Mouse (Mus musculus): ENCODE data around the gene Iqcf6. TPM values are rescaled to one million over a fixed set of nuclear protein-coding genes. Genes with fewer than 3 reads are reported as not detected.
"Not testable (repeated sequence)": the region's sequence is repeated elsewhere in the genome, so short reads cannot be mapped to it uniquely, and the experiment has no call there.

Iqcf6 gene
- total and polyA plus RNA-seq, 3 experiments = not detected

DNA sequence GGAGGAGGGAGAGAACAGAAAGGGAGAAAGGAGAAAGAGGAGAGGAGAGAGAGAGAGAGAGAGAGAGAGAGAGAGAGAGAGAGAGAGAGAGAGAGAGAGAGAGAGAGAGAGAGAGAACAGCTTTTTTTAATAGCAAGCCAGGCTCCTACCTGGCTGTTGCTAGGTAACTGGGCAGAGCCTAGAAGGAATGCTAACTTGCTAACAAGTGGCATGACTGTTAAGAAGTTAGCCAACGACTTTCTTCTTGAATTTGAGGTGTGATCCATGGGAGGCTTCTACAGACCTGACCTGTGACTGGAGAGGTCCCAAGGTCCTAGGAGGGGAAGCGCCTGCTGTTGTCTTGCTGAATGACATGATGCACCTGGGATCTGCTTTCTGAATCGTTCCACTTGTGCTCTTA, 11.8 kb upstream of the Iqcf6 start:
- Histone ChIP-seq H3K9ac (ENCODE audit: insufficient read depth, low read depth) (no peak overlapping the region), H3K4me3 (replicated peaks in 1 of 3; ENCODE audit: low read depth in 2 of 3, low read length in 2 of 3, poor library complexity in 1 of 3) (no peak overlapping the region), H3K9me3 (replicated peaks; ENCODE audit: low read length) (no peaks in the 10 kb centered on the region), H3K4me1 (ENCODE audit: control insufficient read depth in 1 of 2, insufficient read depth in 2 of 2) (no peaks in the 10 kb centered on the region), H3K36me3 (replicated peaks in 1 of 2; ENCODE audit: control insufficient read depth in 1 of 2, insufficient read depth in 1 of 2, low read length in 1 of 2) (no peaks in the 10 kb centered on the region), H3K79me2 (replicated peaks; ENCODE audit: control insufficient read depth, extremely low read depth, insufficient read depth, poor library complexity, severe bottlenecking) (no peaks in the 10 kb centered on the region), H3K27ac (ENCODE audit: insufficient read depth, low read depth) (no peak overlapping the region), H3K4me2 (ENCODE audit: insufficient read depth, low read depth, poor library complexity, severe bottlenecking) (no peak overlapping the region), H3K27me3 (replicated peaks) (peaks cover 87% of the 10 kb centered on the region)
- dilution Hi-C loops (cut with MboI; ENCODE audit: extremely low pct_ligation_motif_present, extremely low pct_unique_long_range_greater_than_20kb, low sequenced_read_pairs) = no loop called here
- no peak for DNase-seq (ENCODE audit: extremely low read depth)
- in situ Hi-C loops (cut with MboI; ENCODE audit: low pct_ligation_motif_present, low pct_unique_long_range_greater_than_20kb, low sequenced_read_pairs) = no loop called here
- TF ChIP-seq SMC3 (IDR thresholded peaks at IDR 0.05; ENCODE audit: low read depth, low read length) (no peak), MEF2A (IDR thresholded peaks at IDR 0.05; ENCODE audit: borderline replicate concordance, low read depth, low read length) (no peak), CHD1 (IDR thresholded peaks at IDR 0.05; ENCODE audit: low read depth, low read length) (no peak)

DNA sequence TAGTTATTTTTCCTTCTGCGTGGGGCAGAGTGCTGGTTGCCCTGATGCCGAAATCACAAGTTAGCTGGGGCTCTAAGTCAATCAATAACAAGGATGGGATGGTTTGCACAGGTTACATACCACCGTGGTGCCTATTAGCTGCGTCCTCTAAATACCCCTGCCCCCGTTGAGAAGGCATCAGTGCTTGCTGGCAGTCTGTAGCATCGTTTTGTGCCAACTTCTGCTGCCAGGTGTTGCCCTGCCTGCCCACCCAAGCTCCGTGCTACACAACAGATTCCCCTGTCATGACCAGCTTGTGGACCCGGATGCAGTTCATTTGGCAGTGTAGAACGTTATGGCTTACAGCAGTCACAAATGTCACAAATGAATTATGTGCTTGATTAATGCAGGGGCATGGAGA, 10.1 kb upstream of the Iqcf6 start:
- peaks cover 76% of the 10 kb centered on the region for H3K27me3 ChIP-seq (replicated peaks)
- TF ChIP-seq BHLHE40 (IDR thresholded peaks at IDR 0.05; ENCODE audit: low read depth, low read length) (no peak), HCFC1 (IDR thresholded peaks at IDR 0.05; ENCODE audit: low read depth, low read length) (no peak), SIN3A (IDR thresholded peaks at IDR 0.05; ENCODE audit: low read length) (no peak), MYC (IDR thresholded peaks at IDR 0.05; ENCODE audit: low read depth, low read length) (no peak), POLR2A (IDR thresholded peaks at IDR 0.05; ENCODE audit: low read depth, low read length) (no peak), CTCF (conservative IDR thresholded peaks at IDR 0.05 in 1 of 2, IDR thresholded peaks at IDR 0.05 in 1 of 2; ENCODE audit: low read depth in 2 of 2, low read length in 2 of 2) (no peak), NRF1 (IDR thresholded peaks at IDR 0.05; ENCODE audit: low read depth, low read length) (no peak), TBP (conservative IDR thresholded peaks at IDR 0.05; ENCODE audit: low read depth, low read length) (no peak), MEF2A (IDR thresholded peaks at IDR 0.05; ENCODE audit: borderline replicate concordance, low read depth, low read length) (no peak), ETS1 (conservative IDR thresholded peaks at IDR 0.05; ENCODE audit: low read depth, low read length) (no peak), JUND (conservative IDR thresholded peaks at IDR 0.05; ENCODE audit: low read depth, low read length) (no peak)
- in situ Hi-C loops (cut with MboI; ENCODE audit: low pct_ligation_motif_present, low pct_unique_long_range_greater_than_20kb, low sequenced_read_pairs) = no loop called here
- no peak overlapping the region for H3K27ac ChIP-seq (ENCODE audit: insufficient read depth, low read depth)
- H3K9ac ChIP-seq (ENCODE audit: insufficient read depth, low read depth) = no peak overlapping the region
- no peak overlapping the region for H3K4me2 ChIP-seq (ENCODE audit: insufficient read depth, low read depth, poor library complexity, severe bottlenecking)
- DNase-seq (ENCODE audit: extremely low read depth) = no peak
- peaks cover 5% of the 10 kb centered on the region for H3K9me3 ChIP-seq (replicated peaks; ENCODE audit: low read length)
- H3K79me2 ChIP-seq (replicated peaks; ENCODE audit: control insufficient read depth, extremely low read depth, insufficient read depth, poor library complexity, severe bottlenecking) = no peaks in the 10 kb centered on the region
- H3K4me1 ChIP-seq (ENCODE audit: control insufficient read depth in 1 of 2, insufficient read depth in 2 of 2) = no peaks in the 10 kb centered on the region
- H3K4me3 ChIP-seq (replicated peaks in 1 of 3; ENCODE audit: low read depth in 2 of 3, low read length in 2 of 3, poor library complexity in 1 of 3) = no peak overlapping the region
- dilution Hi-C loops (cut with MboI; ENCODE audit: extremely low pct_ligation_motif_present, extremely low pct_unique_long_range_greater_than_20kb, low sequenced_read_pairs) = no loop called here
- no peaks in the 10 kb centered on the region for H3K36me3 ChIP-seq (replicated peaks in 1 of 2; ENCODE audit: control insufficient read depth in 1 of 2, insufficient read depth in 1 of 2, low read length in 1 of 2)

DNA sequence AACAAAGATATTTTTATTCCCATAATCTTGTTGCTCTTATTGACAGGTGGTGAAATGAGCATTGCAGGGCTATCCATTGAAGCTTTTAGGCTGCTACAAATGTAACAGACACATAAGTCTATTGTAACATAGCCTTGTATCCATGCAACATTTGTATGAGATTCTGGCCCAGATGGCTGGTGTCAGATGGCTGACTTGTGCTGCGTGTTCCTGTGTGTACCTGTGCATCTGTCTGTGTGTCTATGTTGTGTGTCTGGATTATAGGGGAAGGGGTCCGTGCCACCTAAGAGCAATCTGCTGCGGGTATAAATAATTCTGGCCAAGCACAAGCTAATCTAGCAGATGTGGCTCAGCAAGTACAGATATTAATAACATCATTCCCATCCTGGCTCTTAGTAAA, 8.9 kb upstream of the Iqcf6 start:
- TF ChIP-seq CHD1 (IDR thresholded peaks at IDR 0.05; ENCODE audit: low read depth, low read length) = no peak
- no peak for TF ChIP-seq USF2 (conservative IDR thresholded peaks at IDR 0.05; ENCODE audit: low read depth, low read length)
- TF ChIP-seq ZNF384 (IDR thresholded peaks at IDR 0.05; ENCODE audit: low read depth, low read length) = no peak
- TF ChIP-seq MAZ (IDR thresholded peaks at IDR 0.05; ENCODE audit: low read depth, low read length) = no peak
- no peak for TF ChIP-seq ZKSCAN1 (IDR thresholded peaks at IDR 0.05; ENCODE audit: borderline replicate concordance, low read depth, low read length)
- no peak for TF ChIP-seq TBP (conservative IDR thresholded peaks at IDR 0.05; ENCODE audit: low read depth, low read length)
- no peak for TF ChIP-seq JUND (conservative IDR thresholded peaks at IDR 0.05; ENCODE audit: low read depth, low read length)
- TF ChIP-seq JUN (IDR thresholded peaks at IDR 0.05; ENCODE audit: insufficient read depth, low read depth, low read length) = no peak
- dilution Hi-C loops (cut with MboI; ENCODE audit: extremely low pct_ligation_motif_present, extremely low pct_unique_long_range_greater_than_20kb, low sequenced_read_pairs) = no loop called here
- no peak overlapping the region for H3K9ac ChIP-seq (ENCODE audit: insufficient read depth, low read depth)
- H3K36me3 ChIP-seq (replicated peaks in 1 of 2; ENCODE audit: control insufficient read depth in 1 of 2, insufficient read depth in 1 of 2, low read length in 1 of 2) = no peaks in the 10 kb centered on the region
- in situ Hi-C loops (cut with MboI; ENCODE audit: low pct_ligation_motif_present, low pct_unique_long_range_greater_than_20kb, low sequenced_read_pairs) = no loop called here
- peaks cover 5% of the 10 kb centered on the region for H3K9me3 ChIP-seq (replicated peaks; ENCODE audit: low read length)
- no peaks in the 10 kb centered on the region for H3K4me1 ChIP-seq (ENCODE audit: control insufficient read depth in 1 of 2, insufficient read depth in 2 of 2)
- H3K79me2 ChIP-seq (replicated peaks; ENCODE audit: control insufficient read depth, extremely low read depth, insufficient read depth, poor library complexity, severe bottlenecking) = no peaks in the 10 kb centered on the region
- H3K27me3 ChIP-seq (replicated peaks) = peaks cover 74% of the 10 kb centered on the region
- H3K4me3 ChIP-seq (replicated peaks in 1 of 3; ENCODE audit: low read depth in 2 of 3, low read length in 2 of 3, poor library complexity in 1 of 3) = no peak overlapping the region
- H3K4me2 ChIP-seq (ENCODE audit: insufficient read depth, low read depth, poor library complexity, severe bottlenecking) = no peak overlapping the region
- no peak for DNase-seq (ENCODE audit: extremely low read depth)
- no peak overlapping the region for H3K27ac ChIP-seq (ENCODE audit: insufficient read depth, low read depth)

DNA sequence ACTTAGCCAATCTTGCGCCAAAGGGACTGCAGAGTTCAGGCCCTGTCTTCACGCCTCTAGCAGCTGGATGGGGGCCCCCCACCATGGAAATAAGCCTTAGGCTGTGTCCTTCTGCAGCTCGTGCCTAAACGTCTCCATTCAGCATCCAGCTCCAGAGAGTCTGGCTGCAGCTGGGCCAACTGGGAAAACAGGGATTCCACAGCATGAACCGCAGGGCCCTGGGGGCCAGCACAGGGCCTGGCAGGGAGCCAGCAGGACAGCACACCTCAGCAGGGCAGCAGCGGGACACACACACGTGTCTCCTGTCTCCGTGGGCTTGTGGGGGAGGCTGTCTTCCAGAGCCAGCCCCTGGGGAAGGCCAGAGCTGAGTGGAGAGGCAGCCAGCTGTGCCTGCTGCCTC, 1.4 kb downstream of the Iqcf6 start:
- DNase-seq (ENCODE audit: extremely low read depth) = not testable (repeated sequence)

More for the DNA sequence above, 1.4 kb downstream of the Iqcf6 start:
- H3K9ac ChIP-seq (ENCODE audit: insufficient read depth, low read depth); H3K9me3 ChIP-seq (replicated peaks; ENCODE audit: low read length); H3K79me2 ChIP-seq (replicated peaks; ENCODE audit: control insufficient read depth, extremely low read depth, insufficient read depth, poor library complexity, severe bottlenecking); H3K4me3 ChIP-seq (replicated peaks in 1 of 3; ENCODE audit: low read depth in 2 of 3, low read length in 2 of 3, poor library complexity in 1 of 3); H3K4me1 ChIP-seq (ENCODE audit: control insufficient read depth in 1 of 2, insufficient read depth in 2 of 2); H3K36me3 ChIP-seq (replicated peaks in 1 of 2; ENCODE audit: control insufficient read depth in 1 of 2, insufficient read depth in 1 of 2, low read length in 1 of 2); dilution Hi-C loops (cut with MboI; ENCODE audit: extremely low pct_ligation_motif_present, extremely low pct_unique_long_range_greater_than_20kb, low sequenced_read_pairs); in situ Hi-C loops (cut with MboI; ENCODE audit: low pct_ligation_motif_present, low pct_unique_long_range_greater_than_20kb, low sequenced_read_pairs); H3K27ac ChIP-seq (ENCODE audit: insufficient read depth, low read depth); H3K4me2 ChIP-seq (ENCODE audit: insufficient read depth, low read depth, poor library complexity, severe bottlenecking): not testable (repeated sequence)
- peaks cover 73% of the 10 kb centered on the region for H3K27me3 ChIP-seq (replicated peaks)

Measured in CH12.LX (cell line).